Mouse (Mus musculus) NIH3T3 (cell line): ENCODE measurements around the gene Snx8.
"Not testable (repeated sequence)": the region's sequence is repeated elsewhere in the genome, so short reads cannot be mapped to it uniquely, and the experiment has no call there.

Source experiments
- DNase-seq: peaks from one replicate; pipeline ENCODE4 v3.0.0-alpha.2; 2012; ENCODE audit warnings: low read depth

The Snx8 gene

GRCm38 (mm10) chr5:140384462-140384861 is 4.6 kb downstream of the Snx8 start:
- no peak for DNase-seq

DNA sequence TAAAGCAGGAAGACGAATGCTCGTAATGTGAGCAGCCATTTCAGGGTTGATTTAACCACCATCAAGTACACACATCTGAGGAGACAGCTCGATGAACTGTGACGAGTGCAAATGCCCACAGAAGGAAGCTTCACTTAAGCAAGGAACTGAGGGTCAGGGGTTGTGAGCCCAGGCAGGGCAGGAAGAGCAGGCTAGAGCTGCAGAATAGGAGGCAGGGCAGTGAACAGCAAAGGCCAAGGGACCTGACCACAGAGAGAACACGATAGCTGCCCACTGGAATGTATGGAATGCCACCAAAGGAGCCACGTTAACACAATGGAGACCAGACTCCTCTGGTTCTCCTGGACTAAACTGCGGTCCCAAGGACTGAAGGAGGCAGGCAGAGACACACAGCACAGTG is 5.5 kb downstream of the Snx8 start:
- DNase-seq, result peak; percentile 72

GRCm38 (mm10) chr5:140382688-140383087 is 6.4 kb downstream of the Snx8 start:
- DNase-seq, result no peak

GRCm38 (mm10) chr5:140381156-140381555 is 7.9 kb downstream of the Snx8 start:
- DNase-seq, result no peak

- no peak for DNase-seq
Observed at GRCm38 (mm10) chr5:140379299-140379698, 9.8 kb downstream of the Snx8 start.

DNA sequence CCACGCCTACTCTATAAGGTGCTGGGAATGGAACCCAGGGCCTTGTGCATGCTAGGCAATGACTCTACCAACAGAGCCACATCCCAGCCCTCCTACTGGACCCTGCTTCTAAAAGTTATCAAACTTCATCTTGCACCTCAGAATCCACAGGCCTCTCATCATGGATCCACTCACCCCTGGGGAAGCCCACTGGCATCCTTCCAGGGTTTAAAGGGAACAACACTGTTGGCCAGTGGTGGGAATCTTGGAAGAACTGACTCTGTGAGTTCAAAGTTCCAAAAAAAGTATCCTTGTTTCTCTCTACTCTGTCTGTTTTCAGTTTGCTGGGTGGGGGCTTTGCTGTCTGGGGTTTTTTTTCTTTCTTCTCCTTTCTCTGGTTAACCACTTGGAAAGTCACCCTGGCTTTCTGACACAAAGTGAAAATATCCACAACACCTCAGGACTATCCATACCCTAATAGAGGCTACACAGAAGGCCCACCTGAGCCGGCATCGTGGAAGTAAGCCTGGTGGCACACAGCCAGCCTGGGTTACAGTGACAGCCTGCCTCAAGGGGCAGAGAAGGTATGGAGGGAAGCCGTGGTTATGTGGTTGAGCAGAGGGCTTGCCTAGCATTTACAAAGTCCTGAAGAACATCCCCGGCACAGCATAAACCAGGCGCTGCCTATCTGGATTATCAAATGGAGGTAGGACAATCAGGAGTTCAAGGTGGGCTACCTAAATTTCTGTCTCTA is 10.8 kb downstream of the Snx8 start:
- DNase-seq, result peak; percentile 61

- DNase-seq, result no peak
Observed at GRCm38 (mm10) chr5:140375249-140375829, 13.7 kb downstream of the Snx8 start.

DNA sequence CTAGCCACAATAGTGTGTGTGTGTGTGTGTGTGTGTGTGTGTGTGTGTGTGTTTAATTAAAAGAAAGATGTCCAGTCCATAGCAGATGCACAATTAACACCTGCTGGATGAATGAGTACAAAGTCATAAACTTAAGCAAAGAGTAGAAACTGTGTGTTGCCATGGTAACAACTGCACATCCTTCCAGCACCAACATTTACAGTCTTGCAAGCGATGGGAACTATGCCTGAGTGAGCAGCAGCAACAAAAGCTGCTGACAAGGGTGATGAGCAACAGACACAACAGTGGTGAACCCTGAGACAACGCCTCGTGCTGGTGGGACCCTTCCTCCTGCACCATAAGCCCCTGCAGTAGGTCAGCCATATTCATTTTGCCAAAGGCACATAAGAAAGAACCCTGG is 14.8 kb downstream of the Snx8 start:
- no peak for DNase-seq

- no peak for DNase-seq
Observed at GRCm38 (mm10) chr5:140373711-140374110, 15.4 kb downstream of the Snx8 start.

- DNase-seq, result peak; percentile 26
Observed at GRCm38 (mm10) chr5:140371671-140372070, 17.4 kb downstream of the Snx8 start.

DNA sequence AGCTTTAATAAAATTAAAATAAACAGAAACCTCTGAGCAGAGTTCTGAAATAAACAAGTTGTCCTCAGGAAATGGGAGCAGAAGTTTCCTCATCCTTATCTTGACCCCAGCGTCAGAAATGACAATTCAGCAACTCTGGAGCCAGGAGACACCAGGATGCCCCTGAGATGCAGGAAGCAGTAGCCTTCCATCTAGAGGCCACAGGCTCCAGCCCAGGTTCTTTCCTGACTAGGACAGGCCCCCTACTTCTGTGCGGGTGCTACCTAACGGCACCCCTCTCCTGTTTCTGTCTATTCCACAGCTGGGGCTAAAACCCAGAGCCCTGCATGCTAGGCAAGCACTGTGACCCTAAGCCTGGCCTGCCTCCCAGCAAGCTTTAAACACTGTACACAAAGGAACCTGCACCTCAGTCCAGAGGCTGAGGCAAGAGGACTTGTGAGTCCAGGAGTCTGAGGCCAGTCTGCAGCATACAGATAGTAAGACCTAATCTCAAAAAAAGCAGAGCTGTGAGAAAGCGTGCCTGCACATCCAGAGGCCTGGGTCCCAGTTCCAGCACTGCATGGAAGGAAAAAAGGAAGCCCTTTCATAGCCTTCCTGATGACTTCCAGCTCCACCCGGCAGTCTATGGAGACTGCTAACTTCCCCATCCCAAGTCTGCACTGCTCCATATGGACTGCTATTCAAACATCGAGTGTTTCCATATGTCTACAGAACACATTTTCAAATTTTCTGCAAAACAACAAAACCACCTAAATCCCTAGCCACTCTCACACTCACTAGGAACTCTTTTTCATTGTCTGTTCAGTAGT is 18.4 kb downstream of the Snx8 start:
- no peak for DNase-seq

- DNase-seq, result no peak
Observed at GRCm38 (mm10) chr5:140369466-140369865, 19.6 kb downstream of the Snx8 start.

DNA sequence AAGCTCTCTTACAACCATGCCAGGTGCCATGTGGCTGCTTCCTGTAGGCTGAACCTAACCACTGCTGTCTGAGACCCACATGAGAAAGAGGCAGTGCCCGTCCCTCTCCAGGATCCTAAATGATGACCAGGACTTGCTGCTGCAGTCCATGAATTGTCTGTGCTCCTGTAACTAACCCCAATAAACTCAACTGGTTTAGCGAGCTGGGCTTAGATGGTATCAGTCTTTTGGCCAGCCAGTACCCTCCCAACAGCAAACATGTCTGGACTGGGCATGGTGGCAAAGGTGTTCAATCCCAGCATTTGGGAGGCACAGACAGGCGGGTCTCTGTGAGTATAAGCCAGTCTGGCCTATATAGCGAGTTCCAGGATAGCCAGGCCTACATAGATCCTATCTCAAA is 20.1 kb downstream of the Snx8 start:
- DNase-seq, result no peak

GRCm38 (mm10) chr5:140368126-140368525 is 20.9 kb downstream of the Snx8 start:
- not testable (repeated sequence) for DNase-seq

DNA sequence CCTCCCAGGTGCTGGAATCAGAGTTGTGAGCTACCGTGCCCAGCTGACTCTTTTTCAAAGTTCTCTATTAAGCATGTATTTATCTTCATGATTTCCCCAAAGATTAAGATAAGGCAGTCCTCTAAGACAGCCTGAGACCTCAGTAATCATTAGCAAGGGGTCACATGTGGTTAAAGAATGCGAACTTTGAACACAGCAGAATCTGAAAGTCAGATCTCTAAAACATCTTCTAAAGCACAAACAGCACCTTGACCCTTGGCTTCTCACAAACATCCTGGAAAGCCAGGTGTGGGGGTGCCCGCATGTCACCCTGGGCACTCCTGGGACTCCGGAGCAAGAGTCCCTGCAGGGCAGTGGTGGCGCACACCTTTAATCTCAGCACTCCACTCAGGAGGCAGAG is 24.6 kb downstream of the Snx8 start:
- DNase-seq, result no peak

DNA sequence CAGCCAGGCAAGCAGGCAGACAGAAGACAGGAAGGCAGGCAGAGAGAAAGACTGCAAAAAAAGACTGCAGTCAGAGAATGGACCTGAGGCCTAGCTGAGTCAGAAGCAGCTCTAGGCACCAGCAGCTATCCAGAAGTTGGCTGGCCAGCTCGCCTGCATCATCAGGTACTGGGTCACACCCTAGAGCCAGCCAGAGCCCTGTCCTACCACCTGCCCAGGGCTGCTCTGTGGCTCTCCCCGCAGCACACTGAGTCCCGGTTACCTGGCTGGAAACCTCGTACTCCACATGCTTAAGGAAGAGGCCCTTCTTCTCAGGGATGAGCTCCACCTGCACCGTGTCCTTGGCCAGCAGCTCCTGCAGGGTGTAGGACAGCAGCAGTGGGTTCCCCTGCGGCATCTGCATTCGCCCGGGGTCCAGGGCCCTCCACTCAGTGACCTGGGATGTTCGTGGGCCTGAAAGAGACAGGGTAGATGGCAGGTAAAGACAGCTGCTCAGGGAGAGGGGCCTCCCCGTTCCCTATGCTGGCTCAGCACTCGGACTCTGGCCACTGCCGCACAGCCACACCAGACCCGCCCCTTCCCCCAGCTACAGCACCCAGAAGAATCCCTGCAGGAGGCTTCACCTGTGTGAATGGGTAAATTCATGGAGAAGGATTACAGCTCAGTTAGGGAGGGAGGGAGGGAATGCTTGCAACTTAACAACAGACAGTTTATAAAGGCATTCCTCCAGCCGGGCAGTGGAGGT is 29.0 kb downstream of the Snx8 start:
- no peak for DNase-seq

DNA sequence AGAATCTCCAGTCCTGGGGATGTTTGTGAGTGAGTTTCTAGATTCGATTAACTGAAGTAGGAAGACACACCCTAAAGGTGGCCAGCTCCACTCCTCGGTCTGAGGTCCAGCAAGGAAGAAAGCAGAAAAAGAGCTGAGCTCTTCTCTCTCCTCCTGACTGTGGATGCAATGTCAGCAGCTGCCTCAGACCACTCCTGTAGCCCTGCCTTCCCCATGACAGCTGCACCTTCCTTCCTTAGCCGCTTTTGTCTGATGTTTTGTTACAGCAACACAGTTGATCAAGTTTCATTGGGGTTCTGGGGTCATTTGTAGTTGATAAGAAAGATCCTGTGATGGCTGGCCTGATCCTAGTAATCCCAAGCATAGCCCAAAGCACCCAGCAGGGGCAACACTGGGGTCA is 31.6 kb downstream of the Snx8 start:
- no peak for DNase-seq

- peak; percentile 15 for DNase-seq
Observed at GRCm38 (mm10) chr5:140355934-140356333, 33.1 kb downstream of the Snx8 start.

DNA sequence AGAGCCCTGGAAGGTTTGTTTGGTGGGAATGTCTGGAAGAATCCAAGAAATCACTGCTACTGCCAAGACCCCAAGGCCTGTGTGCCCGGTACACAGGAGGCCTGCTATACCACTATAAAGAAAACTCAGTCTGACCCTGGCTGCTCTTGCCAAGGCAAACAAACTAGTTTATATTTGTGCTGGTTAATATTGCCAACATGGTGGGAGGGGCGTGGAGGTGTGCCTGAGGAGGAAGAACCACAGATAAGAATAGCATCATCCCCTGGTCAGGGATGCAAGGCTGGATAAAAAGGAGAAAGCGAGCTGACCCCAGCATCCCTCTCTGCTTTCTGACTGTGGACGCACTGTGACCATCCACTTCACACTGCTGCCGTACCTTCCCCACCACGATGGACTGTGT is 36.7 kb downstream of the Snx8 start:
- no peak for DNase-seq

DNA sequence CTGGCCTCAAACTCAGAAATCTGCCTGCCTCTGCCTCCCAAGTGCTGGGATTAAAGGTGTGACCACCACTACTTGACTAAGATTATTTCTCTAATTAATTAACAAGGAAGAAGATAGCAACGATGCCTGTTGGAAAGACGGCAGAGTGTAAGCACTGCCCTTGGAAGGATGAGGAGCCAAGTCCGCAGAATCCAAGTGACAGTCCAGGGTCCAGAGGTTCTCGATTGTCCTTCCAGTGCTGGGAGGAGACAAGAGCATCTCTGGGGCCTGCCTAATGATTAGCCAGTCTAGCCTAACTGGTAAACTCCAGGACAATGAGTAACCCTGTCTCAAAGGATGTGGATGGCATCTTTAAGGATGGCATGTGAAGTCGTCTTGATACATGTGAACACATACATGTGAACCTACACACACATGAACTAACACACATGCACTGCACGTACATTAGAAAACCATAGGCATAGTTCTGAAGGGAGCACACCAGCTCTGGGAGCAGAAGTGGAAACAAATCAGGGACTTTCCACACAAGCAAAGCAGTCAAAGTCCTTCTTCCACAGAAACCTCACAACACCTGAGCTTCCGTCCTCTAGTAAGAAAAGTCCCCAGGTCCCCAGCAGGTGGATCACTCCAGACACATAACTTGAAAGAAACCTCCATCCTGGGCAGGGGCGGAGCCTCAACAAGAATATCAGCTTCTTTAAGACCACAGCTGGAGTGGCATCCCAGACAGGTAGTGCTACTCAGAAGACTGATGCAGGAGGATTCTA is 38.1 kb downstream of the Snx8 start:
- DNase-seq, result no peak

DNA sequence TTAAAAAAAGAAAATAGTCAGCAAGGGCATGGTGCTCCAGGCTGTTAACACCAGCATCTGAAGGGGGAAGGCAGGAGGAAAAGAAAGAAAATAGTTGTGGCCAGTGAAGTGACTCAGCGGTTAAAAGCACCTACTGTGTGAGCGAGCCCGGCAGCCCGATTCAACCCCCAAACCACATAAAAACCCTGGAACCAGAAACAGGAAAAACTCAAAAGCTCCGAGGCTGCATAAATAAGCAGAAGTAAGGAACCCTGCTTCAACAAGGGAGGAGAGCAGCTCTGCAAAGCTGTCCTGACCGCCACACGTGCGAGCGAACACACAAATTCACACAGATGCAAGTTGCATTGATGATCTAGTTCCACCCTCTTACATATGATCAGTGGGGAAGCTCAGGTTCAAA is 39.2 kb downstream of the Snx8 start:
- no peak for DNase-seq

DNA sequence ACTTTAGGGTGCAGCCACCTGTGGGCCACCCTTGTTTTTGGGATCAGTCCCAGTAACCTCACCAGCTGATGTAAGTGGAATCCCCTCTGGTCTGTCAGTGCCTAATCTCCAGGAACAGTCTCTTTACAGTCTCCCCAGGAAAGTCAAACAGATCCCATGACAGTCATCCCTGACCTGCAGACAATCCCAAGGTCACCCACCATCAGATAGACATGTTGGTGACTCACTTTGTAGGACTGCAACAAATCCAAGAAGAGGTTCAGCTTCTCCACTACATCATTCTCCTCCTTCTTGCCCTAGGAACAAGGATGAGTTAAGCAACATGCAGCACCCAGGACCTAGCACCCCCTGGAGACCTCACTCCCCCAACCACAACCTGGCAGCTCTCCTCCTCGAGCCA is 43.0 kb downstream of the Snx8 start:
- DNase-seq, result no peak
